Mouse (Mus musculus) myocyte (in vitro differentiated cells): ENCODE results near the gene Afdn. TPM values are rescaled to one million over a fixed set of nuclear protein-coding genes. Genes with fewer than 3 reads are reported as not detected.

ENCODE experiments used
- H3K27me3 ChIP-seq: one replicate; pipeline ENCODE4 v1.6.1; 2011; ENCODE audit not compliant: control insufficient read depth, insufficient read depth, insufficient read length
- H3K36me3 ChIP-seq: one replicate; pipeline ENCODE4 v1.6.1; 2011; ENCODE audit not compliant: control insufficient read depth, insufficient read depth
- H3K4me2 ChIP-seq: one replicate; pipeline ENCODE4 v1.6.1; 2011; ENCODE audit warnings: low read depth, control low read depth
- H3K4me3 ChIP-seq: one replicate; pipeline ENCODE4 v1.5.1; 2011; ENCODE audit warnings: mild to moderate bottlenecking, control low read depth, moderate library complexity
- H3K79me2 ChIP-seq: one replicate; pipeline ENCODE4 v1.6.1; 2011; ENCODE audit not compliant: control insufficient read depth, insufficient read depth
- H3ac ChIP-seq: one replicate; pipeline ENCODE4 v1.6.1; 2011; ENCODE audit not compliant: control insufficient read depth, insufficient read length
- CEBPB ChIP-seq: IDR thresholded peaks from 2 replicates; pipeline ENCODE4 v1.6.1; 2011; ENCODE audit warnings: mild to moderate bottlenecking, moderate library complexity; ENCODE audit not compliant: poor library complexity, insufficient read depth, severe bottlenecking
- E2F4 ChIP-seq: IDR thresholded peaks from one replicate; pipeline ENCODE4 v1.6.1; 2011; ENCODE audit warnings: mild to moderate bottlenecking, control low read depth, moderate library complexity; ENCODE audit not compliant: insufficient read depth
- MAX ChIP-seq: IDR thresholded peaks from one replicate; pipeline ENCODE4 v1.6.1; 2011; ENCODE audit warnings: low read depth, mild to moderate bottlenecking, control low read depth
- MYOD1 ChIP-seq, 3 experiments: IDR thresholded peaks; one replicate each; pipeline ENCODE4 v1.6.1; 2011; ENCODE audit warnings: control low read depth in 2 of 3, low read depth in 2 of 3, mild to moderate bottlenecking in 2 of 3, moderate library complexity in 1 of 3; ENCODE audit not compliant: insufficient read length in 2 of 3, control insufficient read depth in 1 of 3
- MYOG ChIP-seq, 3 experiments: IDR thresholded peaks; one replicate each; pipeline ENCODE4 v1.6.1; 2011; ENCODE audit warnings: control low read depth in 2 of 3, low read depth in 2 of 3, mild to moderate bottlenecking in 2 of 3; ENCODE audit not compliant: insufficient read length in 2 of 3, control insufficient read depth in 1 of 3, insufficient read depth in 1 of 3
- POLR2A ChIP-seq: IDR thresholded peaks from one replicate; pipeline ENCODE4 v1.6.1; 2011; ENCODE audit warnings: low read depth, mild to moderate bottlenecking, control low read depth, moderate library complexity; ENCODE audit not compliant: insufficient read length
- POLR2AphosphoS2 ChIP-seq: IDR thresholded peaks from one replicate; pipeline ENCODE4 v1.6.1; 2011; ENCODE audit warnings: low read depth, control low read depth; ENCODE audit not compliant: insufficient read length
- REST ChIP-seq: IDR thresholded peaks from one replicate; pipeline ENCODE4 v1.6.1; 2011; ENCODE audit warnings: mild to moderate bottlenecking, control low read depth, moderate library complexity; ENCODE audit not compliant: insufficient read depth, insufficient read length
- SRF ChIP-seq: IDR thresholded peaks from one replicate; pipeline ENCODE4 v1.6.1; 2011; ENCODE audit warnings: low read depth; ENCODE audit not compliant: control insufficient read depth, insufficient read length
- TCF12 ChIP-seq: IDR thresholded peaks from one replicate; pipeline ENCODE4 v1.6.1; 2011; ENCODE audit warnings: mild to moderate bottlenecking, control low read depth; ENCODE audit not compliant: poor library complexity, insufficient read depth, severe bottlenecking
- TCF3 ChIP-seq: IDR thresholded peaks from one replicate; pipeline ENCODE4 v1.6.1; 2011; ENCODE audit warnings: low read depth, control low read depth; ENCODE audit not compliant: insufficient read length
- USF1 ChIP-seq: IDR thresholded peaks from one replicate; pipeline ENCODE4 v1.6.1; 2011; ENCODE audit warnings: low read depth, mild to moderate bottlenecking, control low read depth, moderate library complexity
- polyA plus RNA-seq: library from polyadenylated mRNA; unstranded; fragments of >200 nt; fragmentation: generic; extraction: Trizol; gene quantifications from one replicate; pipeline ENCODE4 v1.2.1, GENCODE M21; 2012; ENCODE audit warnings: missing spikeins

Afdn gene
- polyA plus RNA-seq, 1 experiment, result 22.1 TPM

GRCm38 (mm10) chr17:13870236-13870635 is 109.9 kb downstream of the Afdn start:
- no peaks in the 10 kb centered on the region for H3K79me2 ChIP-seq
- no peak overlapping the region for H3K4me3 ChIP-seq
- no peak for TF ChIP-seq TCF3
- TF ChIP-seq E2F4, result no peak
- TF ChIP-seq SRF, result no peak
- TF ChIP-seq MAX, result no peak
- TF ChIP-seq REST, result no peak
- no peak for TF ChIP-seq POLR2A
- TF ChIP-seq MYOD1 (IDR thresholded peaks at IDR 0.05; ENCODE audit: control insufficient read depth in 1 of 3, insufficient read length in 2 of 3, low read depth in 2 of 3), result no peak
- no peak for TF ChIP-seq TCF12
- no peak overlapping the region for H3K4me2 ChIP-seq
- H3K36me3 ChIP-seq, result peaks cover 14% of the 10 kb centered on the region
- no peaks in the 10 kb centered on the region for H3K27me3 ChIP-seq
- H3ac ChIP-seq, result no peak overlapping the region

- no peak for TF ChIP-seq USF1
- Histone ChIP-seq H3K79me2 (no peaks in the 10 kb centered on the region), H3K36me3 (peaks cover 21% of the 10 kb centered on the region), H3ac (no peak overlapping the region), H3K4me3 (no peak overlapping the region), H3K27me3 (no peaks in the 10 kb centered on the region), H3K4me2 (no peak overlapping the region)
Observed at GRCm38 (mm10) chr17:13874245-13874644, 113.9 kb downstream of the Afdn start.

- H3K36me3 ChIP-seq, result peaks cover 28% of the 10 kb centered on the region
Observed at GRCm38 (mm10) chr17:13877460-13877859, 117.1 kb downstream of the Afdn start.

GRCm38 (mm10) chr17:13879731-13880130 is 119.4 kb downstream of the Afdn start:
- H3K79me2 ChIP-seq, result no peaks in the 10 kb centered on the region
- no peak for TF ChIP-seq POLR2AphosphoS2
- no peak for TF ChIP-seq MAX
- TF ChIP-seq MYOG (IDR thresholded peaks at IDR 0.05; ENCODE audit: control insufficient read depth in 1 of 3, insufficient read depth in 1 of 3, insufficient read length in 2 of 3, low read depth in 2 of 3), result no peak
- TF ChIP-seq CEBPB, result no peak
- no peak for TF ChIP-seq POLR2A
- TF ChIP-seq MYOD1 (IDR thresholded peaks at IDR 0.05; ENCODE audit: control insufficient read depth in 1 of 3, insufficient read length in 2 of 3, low read depth in 2 of 3), result no peak
- no peak for TF ChIP-seq SRF
- TF ChIP-seq TCF12, result no peak
- H3K4me2 ChIP-seq, result no peak overlapping the region
- H3K27me3 ChIP-seq, result no peaks in the 10 kb centered on the region
- peaks cover 44% of the 10 kb centered on the region for H3K36me3 ChIP-seq
- no peak overlapping the region for H3K4me3 ChIP-seq
- no peak overlapping the region for H3ac ChIP-seq

More at GRCm38 (mm10) chr17:13877460-13877859, 117.1 kb downstream of the Afdn start:
- no peak for TF ChIP-seq MYOD1 (IDR thresholded peaks at IDR 0.05; ENCODE audit: control insufficient read depth in 1 of 3, insufficient read length in 2 of 3, low read depth in 2 of 3)
- no peak for TF ChIP-seq POLR2AphosphoS2
- TF ChIP-seq USF1, result no peak
- Histone ChIP-seq H3K27me3 (no peaks in the 10 kb centered on the region), H3K79me2 (no peaks in the 10 kb centered on the region), H3K4me2 (no peak overlapping the region), H3K4me3 (no peak overlapping the region), H3ac (no peak overlapping the region)

GRCm38 (mm10) chr17:13883540-13883939 is 123.2 kb downstream of the Afdn start:
- H3K79me2 ChIP-seq, result no peaks in the 10 kb centered on the region
- H3K27me3 ChIP-seq, result no peaks in the 10 kb centered on the region
- TF ChIP-seq POLR2AphosphoS2 (no peak), REST (no peak), MYOG (IDR thresholded peaks at IDR 0.05; ENCODE audit: control insufficient read depth in 1 of 3, insufficient read depth in 1 of 3, insufficient read length in 2 of 3, low read depth in 2 of 3) (no peak), MAX (no peak), USF1 (no peak), E2F4 (no peak), MYOD1 (IDR thresholded peaks at IDR 0.05; ENCODE audit: control insufficient read depth in 1 of 3, insufficient read length in 2 of 3, low read depth in 2 of 3) (no peak), CEBPB (no peak), POLR2A (no peak), TCF3 (no peak), TCF12 (no peak), SRF (no peak)
- no peak overlapping the region for H3ac ChIP-seq
- peaks cover 55% of the 10 kb centered on the region for H3K36me3 ChIP-seq
- H3K4me2 ChIP-seq, result no peak overlapping the region
- no peak overlapping the region for H3K4me3 ChIP-seq

GRCm38 (mm10) chr17:13889818-13890434 is 129.6 kb downstream of the Afdn start:
- Histone ChIP-seq H3K4me2 (no peak overlapping the region), H3K36me3 (peaks cover 30% of the 10 kb centered on the region), H3K27me3 (no peaks in the 10 kb centered on the region), H3ac (no peak overlapping the region), H3K79me2 (no peaks in the 10 kb centered on the region), H3K4me3 (no peak overlapping the region)
- TF ChIP-seq CEBPB, result no peak
- no peak for TF ChIP-seq REST
- TF ChIP-seq E2F4, result no peak
- TF ChIP-seq POLR2A, result no peak
